Mouse (Mus musculus) lung, postnatal 14 days (tissue): ENCODE data around the gene Amz1.

Experiments used
- DNase-seq: peaks from one replicate; pipeline ENCODE4 v3.0.0; 2021

Amz1 gene

DNA sequence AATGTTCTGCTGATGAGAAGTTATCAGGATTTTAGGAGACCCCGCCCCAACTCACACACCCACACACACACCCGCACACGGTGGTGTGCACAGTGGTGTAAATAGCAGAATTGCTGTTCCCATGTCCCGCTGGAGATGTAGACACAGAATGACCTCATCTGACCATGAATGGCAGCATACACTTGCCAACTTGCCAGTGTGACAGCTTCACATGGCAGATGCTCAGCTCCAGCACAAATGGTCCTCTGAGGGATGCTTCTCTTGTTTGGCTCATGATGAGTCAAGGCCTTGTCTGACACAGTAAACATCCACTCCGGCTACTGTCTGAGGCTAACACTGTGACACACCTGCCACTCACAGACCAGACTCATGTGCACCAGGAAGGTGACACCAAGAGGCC lies 44.4 kb downstream of the Amz1 start:
- DNase-seq, result peak; percentile 31

DNA sequence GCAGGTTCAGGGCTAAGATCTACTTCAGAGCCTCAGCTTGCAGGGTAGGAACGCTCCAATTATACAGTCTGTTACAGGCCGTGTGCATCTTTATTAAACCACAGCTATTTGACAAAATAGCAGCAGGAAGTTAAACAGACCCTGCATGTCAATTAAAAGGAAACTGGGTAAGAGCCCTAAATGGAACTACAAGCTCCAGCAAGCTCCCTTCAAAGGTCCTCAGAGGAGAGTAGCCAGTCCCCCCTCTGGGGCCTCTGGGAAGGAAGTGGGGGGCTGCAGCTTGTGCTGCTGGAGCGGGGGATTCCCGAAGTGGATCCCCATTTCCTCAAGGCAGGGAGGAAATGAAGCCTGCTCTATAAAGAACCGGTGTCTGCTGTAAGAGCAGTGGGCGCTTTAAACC lies 47.7 kb downstream of the Amz1 start:
- DNase-seq, result no peak

DNA sequence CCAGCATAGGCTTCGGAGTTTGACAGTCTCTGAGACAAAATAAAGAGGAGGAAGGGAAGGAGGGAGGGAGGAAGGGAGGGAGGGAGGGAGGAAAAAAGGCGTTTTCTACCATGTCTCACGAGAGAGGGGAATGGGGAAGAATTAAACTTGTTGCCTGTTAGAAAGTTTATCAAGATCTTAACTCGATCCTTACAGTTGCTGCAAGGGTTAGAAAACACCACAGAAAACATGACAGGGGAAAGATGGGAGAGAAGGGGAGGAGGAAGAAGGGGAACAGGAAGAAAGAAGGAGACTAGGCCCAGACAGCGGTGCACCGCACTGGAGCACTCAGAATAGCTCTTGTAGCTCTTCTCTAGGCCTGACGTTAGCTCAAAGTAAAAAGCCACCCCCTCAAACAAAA lies 48.2 kb downstream of the Amz1 start:
- no peak for DNase-seq

DNA sequence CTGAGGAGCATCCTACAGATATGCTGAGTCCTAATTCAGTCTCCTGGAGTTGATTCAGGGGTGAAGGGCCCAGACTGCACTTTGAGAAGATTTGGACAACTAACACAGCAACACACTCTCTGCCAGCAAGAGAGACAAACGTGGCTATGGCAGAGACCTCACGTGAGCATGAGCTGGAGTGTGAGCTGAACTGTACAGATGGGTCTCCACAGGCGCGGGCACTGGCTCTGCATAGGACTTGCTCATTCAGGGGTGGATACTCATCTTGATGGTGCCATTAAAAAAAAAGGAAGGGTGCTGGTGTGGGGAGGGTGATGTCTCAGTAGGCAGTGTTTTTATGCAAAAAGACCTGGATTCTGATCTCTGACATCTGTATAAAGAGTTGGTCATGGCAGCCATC lies 51.2 kb downstream of the Amz1 start:
- no peak for DNase-seq

DNA sequence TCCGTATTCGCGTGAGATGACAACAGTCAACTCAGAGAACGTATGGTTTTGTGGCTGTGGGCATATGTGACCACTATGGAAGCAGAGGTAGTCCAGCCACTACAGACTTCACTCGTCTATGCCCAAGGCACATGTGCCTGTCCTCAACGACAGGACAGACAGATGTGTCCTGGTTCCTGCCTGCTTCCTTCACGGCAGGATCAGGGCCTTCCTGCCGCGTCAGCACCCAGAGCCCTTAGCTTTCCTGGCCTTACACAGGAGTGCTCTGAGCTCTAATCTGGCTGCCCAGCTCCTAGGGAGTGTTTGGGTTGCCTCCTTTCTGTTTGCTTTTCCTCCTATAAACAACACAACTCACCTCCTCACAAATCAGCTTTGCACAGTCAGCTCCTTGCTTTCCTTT lies 53.0 kb downstream of the Amz1 start:
- DNase-seq, result no peak

DNA sequence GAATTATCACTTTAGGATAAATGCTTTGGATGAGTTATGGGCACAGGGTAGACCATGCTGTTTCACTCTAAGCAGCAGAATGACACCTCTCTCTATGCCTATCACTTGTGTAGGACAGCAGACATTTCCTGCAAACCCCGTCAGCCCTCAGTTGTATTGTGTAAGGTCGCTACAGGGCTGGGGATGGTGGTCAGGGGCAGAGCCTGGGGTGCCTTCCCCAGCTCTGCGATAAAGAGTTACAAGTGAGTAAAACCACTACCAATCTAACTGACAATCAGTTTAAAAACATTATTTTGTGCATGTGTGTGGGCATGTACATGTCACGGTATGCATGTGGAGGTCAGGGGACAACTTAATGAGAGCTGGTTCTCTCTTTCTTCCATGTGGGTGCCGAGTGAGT lies 57.2 kb downstream of the Amz1 start:
- DNase-seq, result no peak

DNA sequence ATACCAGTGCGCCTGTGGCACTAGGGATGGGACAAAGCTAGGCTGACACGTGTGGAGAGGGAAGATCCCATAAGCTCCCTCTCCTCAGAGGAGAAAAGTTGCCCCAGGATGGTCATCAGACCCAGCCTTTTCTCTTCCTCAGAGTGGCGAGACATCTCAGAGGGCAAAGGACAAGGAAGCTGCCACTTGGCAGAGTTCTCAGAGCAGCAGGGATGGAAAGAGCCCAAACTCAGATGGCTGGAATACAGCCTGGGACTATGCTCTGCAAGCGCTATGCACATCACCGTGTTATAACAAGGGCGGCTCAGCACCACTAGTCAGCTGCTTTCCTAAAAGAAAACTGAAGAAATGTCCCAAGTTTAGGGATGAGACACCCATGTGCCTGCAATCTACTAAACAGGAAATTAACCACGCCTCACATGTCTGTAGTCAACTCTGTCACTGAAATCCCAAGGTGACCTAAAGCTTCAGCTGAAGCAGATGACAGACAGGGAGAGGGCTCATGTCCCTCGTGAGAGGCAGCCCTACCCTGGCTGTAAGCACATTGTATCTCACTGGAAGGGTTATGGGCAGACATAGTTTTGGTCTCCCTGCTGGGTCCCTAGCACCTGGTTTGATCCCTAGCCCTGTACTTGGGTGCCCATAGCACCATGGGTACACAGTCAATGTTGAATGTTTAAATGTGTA lies 58.1 kb downstream of the Amz1 start:
- no peak for DNase-seq

DNA sequence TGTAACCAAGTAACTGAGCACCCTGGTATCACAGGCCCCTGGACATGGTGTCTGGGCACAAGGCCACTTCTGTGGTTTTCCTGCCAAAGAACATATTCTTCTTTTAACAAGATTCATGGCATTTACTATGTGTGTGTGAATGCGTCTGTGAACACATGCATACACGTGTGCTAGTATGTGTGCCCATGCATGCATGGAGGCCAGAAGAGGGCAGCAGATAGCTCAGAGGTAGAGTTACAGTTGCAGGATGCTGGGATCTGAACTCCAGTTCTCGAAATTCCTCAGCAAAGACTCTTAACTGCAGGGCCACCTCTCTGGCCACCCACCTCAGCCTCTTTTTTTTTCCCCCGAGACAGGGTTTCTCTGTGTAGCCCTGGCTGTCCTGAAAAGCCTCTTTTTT lies 59.6 kb downstream of the Amz1 start:
- DNase-seq, result no peak

DNA sequence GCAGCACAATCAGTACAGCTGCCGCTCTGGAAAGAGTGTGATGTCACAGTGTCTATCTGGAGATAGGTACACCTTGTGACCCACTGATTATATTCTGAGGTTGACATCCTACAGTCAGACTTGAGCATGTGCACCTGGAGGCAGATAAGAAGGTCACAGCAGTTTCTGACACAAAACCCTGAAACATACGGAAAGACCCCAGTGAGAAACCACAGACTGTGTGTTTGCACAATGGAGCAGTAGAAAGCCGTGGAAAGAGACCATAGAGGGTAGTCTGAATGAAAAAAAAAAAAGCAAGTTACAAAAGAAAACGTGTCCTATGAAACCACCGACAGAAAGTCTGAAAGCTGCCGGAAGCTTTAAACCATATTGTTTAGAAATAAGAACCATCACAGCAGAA lies 60.4 kb downstream of the Amz1 start:
- DNase-seq, result no peak

DNA sequence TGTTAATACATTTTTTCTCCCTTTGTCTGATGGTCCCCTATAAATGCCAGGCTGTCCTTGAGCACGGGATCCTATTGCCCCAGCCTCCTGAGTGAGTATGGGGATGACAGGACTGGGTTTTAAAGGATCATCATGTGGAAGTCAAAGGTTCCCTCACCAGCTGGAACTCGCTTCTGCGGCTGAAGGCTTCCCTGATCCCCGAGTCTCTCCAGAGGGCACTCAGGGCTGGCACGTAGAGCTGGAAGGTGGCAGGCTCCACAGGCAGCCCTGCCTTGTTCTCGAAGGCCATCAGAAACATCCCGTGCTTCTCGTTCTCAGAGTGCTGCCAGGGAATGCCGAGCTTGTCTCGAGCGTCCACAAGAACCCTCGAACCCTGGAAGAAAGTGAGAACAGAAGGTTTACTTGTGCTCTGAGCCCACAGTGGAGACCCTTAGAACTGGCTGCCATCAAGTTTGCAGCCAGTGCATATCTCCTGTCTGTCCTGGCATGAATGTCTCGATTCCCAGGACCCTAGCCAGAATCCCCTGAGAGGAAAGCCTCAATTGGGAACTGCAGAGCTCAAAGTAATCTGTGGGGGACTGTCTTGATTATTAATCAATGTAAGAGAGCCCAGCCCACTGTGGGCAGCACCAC lies 61.4 kb downstream of the Amz1 start:
- no peak for DNase-seq

DNA sequence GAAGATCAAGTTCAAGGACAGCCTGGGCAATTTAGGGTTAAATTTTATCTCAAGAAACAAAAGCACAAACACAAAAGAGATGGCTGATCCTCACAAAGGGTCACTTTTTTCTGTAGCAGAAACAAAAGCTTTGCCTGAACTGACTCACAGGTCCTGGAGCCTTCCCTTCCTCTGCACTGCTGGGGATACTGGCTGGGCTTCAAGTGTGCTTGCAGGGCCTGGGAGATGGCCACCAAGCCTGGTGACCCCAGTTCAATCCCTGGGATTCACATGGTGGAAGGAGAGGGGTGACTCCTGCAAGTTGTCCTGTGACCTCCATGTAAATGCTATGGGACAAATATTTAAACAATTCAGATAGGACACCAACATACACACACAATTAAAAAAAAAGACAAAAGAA lies 65.6 kb downstream of the Amz1 start:
- no peak for DNase-seq

DNA sequence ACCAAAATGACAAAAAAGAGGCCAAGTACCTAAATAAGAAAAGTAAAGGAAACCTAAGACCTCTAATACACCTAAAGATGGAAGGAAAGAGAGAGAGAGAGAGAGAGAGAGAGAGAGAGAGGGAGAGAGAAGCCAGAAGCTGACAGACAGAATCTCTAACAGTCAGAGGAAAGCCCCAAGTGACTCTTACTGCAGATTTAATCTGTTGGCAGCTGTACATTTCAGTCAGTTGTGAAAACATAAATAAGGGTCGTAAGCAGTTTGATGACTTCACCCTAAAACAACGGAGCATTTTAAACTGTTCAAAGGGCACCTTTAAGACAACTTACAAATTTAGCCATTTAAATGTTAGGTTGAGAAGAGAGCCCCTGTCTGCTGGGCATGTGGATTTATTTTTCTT lies 66.5 kb downstream of the Amz1 start:
- no peak for DNase-seq

DNA sequence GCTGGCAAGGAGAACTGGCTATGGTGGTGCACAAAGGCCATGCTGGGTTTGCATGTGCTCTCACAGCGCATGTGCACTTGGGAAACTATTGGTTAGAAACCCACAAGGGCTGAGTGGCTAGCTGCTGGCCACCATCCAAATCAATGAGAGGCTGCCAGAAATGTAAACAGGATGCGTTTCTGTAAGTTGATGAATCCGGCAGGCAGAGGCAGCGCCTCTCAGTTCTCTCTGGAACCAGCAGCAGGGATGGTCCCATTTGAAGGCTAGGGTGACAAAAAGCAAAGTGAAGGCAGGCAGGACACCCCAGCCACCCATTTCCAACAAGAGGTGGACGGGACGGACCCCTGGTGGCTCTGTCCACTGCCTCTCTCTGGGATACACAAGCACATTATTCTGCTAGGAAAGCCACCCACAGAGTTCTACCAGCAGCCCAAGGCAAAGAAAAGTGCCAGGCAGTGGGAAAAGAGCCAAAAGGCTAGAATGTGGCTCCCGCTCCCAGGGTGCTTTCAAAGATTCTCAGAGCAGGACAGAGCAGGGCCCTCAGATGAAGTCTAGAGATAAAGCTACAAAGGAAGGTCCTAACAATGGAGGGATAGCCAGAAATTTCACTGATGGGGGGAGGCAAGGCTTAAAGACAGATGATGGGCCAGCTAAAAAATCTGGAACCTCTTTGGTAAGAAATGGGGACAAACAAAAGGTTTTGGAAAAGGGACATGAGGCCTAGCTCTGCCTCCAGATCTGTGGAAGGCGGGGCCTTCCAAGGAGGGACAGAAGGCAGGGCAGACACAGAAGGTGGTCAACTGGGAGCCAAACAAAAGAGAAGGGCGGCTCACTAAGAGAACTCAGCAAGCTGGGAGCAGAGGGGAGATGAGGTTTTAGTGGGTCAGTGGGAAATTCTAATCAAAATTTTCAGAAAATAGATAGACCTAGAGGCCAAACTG lies 67.3 kb downstream of the Amz1 start:
- peak; percentile 83 for DNase-seq

DNA sequence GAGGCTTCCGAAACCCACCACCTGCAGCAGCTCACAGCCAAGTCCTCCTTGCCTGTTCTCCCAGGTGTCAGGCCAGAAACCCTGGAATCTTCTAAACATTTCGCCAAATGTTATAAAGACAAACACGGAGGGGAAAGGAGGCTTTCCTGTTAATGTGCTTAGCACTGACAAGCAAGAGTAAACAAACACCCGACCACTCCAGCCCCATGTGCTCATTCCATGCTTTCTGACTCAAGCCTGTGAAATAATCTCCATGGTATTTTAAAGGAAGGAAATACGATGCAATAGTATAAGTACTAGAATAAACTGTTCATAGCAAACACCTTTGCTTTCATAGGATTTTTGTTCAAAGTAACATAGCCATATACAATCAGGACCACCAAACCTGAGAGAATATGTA lies 68.3 kb downstream of the Amz1 start:
- no peak for DNase-seq

DNA sequence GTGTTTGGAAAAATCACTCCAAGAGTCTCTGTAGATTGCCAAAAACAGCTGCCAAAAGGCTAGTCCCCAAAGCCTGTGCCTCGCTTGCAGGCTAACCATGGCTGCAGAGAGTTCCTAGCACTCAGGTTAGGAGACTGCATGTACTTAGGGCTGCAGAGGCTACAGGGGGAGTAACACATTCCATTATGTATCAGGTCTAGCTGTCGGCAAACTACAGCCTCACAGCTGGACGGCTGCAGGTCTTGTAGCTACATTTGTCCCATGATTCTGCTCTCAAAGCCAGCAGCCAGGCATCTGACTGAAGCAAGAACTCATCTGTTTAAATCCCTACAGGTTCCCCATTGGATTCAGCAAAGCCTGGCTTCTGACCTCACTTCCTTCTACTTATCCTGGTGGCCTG lies 70.8 kb downstream of the Amz1 start:
- DNase-seq, result no peak

DNA sequence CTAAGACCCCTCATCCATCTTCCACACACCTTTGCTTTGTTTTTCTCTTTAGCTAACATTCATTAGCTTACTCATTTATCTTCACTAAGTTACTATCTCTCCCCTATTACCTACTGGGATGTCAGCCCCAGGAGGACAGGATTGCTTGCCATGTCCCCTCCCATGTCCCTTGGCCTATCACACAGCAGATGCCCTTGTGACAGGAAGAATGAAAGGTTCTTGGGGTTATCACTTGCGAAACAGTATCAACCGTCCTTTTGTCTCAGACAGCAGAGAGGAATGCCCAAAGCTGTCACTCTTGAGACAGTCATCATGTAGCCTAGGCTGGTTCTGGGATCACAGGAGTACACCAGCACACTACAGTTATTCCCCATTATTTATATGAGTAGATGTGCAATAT lies 71.2 kb downstream of the Amz1 start:
- DNase-seq, result no peak

DNA sequence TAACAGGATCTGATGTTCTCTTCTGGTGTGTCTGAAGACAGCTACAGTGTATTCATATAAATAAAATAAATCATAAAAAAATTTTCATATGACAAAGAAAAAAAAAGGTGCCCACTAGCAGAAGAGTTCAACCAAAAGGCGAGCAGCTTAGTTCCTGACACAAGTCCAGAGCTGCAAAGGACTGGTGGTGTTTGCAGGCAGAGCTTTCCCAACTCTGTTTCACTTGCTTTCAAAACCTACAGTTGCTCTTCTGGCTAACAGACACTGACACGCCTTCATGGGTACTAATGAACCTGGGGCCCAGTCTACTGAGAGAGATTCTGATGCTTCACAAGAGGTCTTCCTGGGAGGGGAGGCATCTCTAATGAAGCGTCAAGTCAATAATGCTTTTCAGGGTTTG lies 72.1 kb downstream of the Amz1 start:
- DNase-seq, result no peak

DNA sequence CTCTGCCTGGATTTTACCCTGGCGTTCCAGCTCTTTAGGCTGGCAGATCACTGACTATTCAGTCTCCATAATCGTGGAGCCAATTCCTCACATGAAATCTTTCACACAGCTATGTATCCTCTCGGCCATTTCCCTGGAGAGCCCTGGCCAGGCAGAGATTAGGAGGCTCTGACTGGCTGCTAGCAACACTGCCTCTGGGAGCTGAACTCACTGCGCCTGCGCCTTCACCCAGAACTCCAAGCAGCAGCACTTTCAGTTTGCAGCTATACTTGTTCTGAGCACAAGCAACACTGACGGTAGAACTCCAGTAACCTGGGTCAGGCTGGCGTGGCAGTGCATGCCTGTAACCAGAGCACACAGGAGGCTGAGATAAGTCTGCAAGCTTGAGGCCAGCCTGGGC lies 74.2 kb downstream of the Amz1 start:
- DNase-seq, result no peak

DNA sequence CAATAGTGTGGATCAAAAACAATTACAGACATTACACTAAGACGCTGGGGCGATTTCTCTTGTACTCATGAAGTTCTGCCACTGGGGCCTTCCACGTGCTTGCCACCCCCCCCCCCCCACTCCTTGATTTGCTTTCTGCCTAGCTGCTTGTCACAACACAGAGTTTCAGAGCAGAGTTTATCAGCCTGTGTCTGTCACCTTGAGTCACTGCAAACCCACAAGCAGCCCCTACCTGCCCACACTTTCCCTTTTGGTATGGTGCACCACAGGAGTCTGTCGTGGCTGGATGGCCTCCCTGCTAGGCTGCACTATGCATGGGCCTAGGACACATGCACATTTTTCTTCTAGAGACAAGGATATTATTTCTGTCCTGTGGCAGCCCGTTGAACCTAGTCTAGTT lies 74.8 kb downstream of the Amz1 start:
- no peak for DNase-seq

DNA sequence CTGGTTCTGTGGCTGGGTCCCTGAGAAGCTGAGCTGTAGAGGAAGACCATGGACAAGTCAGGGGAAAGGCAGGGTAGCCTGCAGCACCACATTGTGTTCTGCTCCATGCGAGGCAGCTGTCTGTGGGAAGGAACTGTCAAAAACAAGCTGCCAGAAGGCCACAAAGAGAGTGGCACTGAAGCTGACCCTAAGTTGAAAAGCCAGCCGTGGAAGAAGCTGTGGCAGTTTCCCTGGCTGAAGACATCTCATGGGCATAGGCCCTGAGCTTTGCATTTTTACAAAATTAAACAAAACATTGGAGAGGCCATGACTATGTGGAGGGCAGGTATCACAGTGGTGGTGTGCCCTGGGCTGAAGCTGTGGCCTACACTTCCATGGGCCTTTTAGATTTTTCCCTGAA lies 75.3 kb downstream of the Amz1 start:
- no peak for DNase-seq

DNA sequence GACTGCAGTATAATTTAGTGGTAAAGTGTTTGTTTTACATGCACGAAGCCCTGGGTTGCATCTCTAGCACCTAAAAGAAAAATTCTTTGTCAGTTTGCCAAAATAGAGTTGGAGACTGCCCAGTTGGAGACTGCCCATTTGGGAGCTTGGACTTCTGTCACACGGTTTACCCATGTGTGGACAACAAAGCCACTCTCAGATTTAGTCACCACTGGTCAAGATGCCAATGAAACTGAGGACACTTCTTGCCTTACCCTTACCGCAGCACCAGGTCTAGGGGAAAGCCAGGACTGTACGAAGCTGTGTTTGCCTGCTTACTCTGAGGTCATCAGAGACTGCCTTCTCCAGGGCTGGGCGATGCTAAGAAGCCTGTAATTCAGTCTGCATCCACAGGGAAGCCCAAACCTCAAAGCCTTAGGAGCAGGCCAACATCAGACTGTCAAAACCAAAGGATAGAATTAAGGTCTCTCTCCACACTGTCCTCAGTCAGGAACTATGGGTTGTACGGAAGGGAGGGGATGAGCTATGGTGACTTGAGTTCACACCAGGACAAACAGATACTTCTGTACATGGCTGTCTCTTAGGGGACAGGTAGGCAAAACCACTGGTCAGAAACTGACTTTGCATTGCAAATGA lies 76.5 kb downstream of the Amz1 start:
- DNase-seq, result no peak

DNA sequence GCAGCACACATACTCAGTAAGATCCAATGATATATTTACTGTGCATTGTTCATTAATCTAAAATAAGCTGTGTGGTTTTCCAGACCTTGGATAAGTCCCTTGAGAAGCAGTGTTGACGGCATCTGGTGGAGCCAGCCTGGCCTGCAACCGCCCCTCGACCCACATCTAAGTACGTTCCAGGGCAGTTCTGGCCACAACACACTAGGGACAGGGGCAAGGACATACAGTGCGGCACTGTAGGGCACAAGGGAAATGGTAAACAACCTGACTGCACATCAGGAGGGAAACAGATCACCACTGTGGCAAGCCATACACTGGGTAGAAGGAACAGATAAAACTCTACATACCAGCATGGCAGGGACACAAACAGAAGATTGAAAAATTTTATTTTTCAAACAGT lies 77.9 kb downstream of the Amz1 start:
- DNase-seq, result no peak

DNA sequence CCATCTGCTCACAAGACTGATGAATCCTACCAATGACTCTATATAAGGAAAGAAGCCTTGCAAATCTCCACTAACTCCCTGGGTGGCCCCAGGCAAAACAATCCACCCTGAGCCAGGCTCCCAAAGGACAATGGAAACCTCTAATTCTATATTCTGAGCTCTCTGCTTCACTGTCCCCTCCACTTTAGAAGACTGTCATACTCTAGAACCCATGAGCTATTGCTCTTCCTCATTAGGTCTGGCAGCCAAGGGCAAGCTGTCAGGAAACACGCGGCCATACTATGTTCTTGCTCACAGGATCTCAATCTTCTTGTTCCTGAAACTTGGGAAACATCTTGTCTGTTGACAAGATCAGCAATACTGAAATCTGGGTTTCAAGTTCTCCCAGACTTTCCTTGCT lies 82.3 kb downstream of the Amz1 start:
- DNase-seq, result no peak

DNA sequence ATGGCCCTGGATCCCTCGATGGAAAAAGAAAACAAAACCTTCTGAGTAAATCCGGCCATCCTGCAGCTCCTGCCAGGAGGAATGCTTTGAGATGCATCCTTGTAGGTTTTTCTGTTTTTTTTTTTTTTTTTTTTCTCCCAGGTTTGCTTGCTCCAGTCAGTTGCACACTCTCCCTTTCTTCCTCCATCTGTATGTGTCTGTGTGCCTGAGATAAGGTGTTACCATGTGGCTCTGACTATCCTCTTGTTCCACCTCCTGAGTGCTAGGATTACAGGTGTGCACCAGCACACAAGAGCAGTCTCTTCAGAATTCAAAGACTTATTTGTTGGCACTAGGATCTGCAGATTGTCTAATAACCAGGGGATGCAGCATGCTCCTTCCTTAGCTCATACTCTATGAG lies 83.0 kb downstream of the Amz1 start:
- DNase-seq, result no peak
